Mouse (Mus musculus) kidney, embryonic 15.5 days (tissue): ENCODE results near the gene Rps8. TPM values are rescaled to one million over a fixed set of nuclear protein-coding genes. Genes with fewer than 3 reads are reported as not detected.

ENCODE experiments used
- ATAC-seq: fragments of 200-750 bp; cut with Nextera tagmentation; replicated peaks from 2 replicates; pipeline ENCODE4 v1.8.0; 2017; ENCODE audit warnings: moderate TSS enrichment; ENCODE audit not compliant: low FRiP score
- H3K27ac ChIP-seq: fragments of 300-500 bp; sonication (generic); 2 replicates; pipeline ENCODE4 v1.5.1; 2015; ENCODE audit warnings: mild to moderate bottlenecking, inconsistent platforms
- H3K27me3 ChIP-seq: fragments of 300-500 bp; sonication (generic); 2 replicates; pipeline ENCODE4 v1.6.1; 2015; ENCODE audit warnings: inconsistent platforms
- H3K36me3 ChIP-seq: fragments of 300-500 bp; sonication (generic); 2 replicates; pipeline ENCODE4 v1.6.1; 2015; ENCODE audit warnings: inconsistent platforms
- H3K4me1 ChIP-seq: fragments of 300-500 bp; sonication (generic); 2 replicates; pipeline ENCODE4 v1.6.1; 2015; ENCODE audit warnings: inconsistent platforms
- H3K4me2 ChIP-seq: fragments of 300-500 bp; sonication (generic); 2 replicates; pipeline ENCODE4 v1.6.1; 2015; ENCODE audit warnings: moderate library complexity, mild to moderate bottlenecking, inconsistent platforms
- H3K4me3 ChIP-seq: fragments of 300-500 bp; sonication (generic); replicated peaks from 2 replicates; pipeline ENCODE4 v1.5.1; 2015; ENCODE audit warnings: mild to moderate bottlenecking, inconsistent platforms
- H3K9ac ChIP-seq: fragments of 300-500 bp; sonication (generic); 2 replicates; pipeline ENCODE4 v1.6.1; 2015; ENCODE audit warnings: mild to moderate bottlenecking, inconsistent platforms
- H3K9me3 ChIP-seq: fragments of 300-500 bp; sonication (generic); replicated peaks from 2 replicates; pipeline ENCODE4 v1.6.1; 2016; ENCODE audit warnings: inconsistent platforms
- WGBS: fragments of 180-500 bp; shearing (Covaris S2); methylation state at CpG from one replicate; pipeline ENCODE4 v1.1.7; 2015; ENCODE audit warnings: mixed read lengths; 5-methylcytosine and 5-hydroxymethylcytosine counted together
- polyA plus RNA-seq: library from polyadenylated mRNA; unstranded; fragments of >200 nt; fragmentation: Nextera tagmentation; extraction: Ambion mirVana; gene quantifications from 2 replicates; pipeline ENCODE4 v1.2.1, GENCODE M21; 2015

Rps8 gene
- polyA plus RNA-seq, 1 experiment from 2014 or later = 1,027 TPM

DNA sequence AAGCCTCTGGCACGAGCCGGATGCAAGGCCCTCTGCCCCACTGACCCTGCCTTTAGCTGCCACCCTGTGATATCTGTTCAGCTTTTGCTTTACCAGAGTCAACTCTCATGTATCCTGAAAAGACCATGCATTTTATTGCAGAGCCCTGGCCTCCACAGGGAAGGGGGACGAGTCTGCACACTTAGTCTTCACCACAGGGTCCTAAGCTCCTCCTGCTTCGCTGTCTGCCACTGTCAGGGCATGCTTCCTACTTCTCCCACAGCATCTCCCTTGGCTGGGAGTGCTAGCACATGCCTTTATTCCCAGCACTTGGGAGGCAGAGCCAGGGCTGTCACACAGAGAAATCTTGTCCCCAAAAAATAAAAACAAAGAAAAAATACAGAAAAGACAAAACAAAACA is 5.1 kb upstream of the Rps8 start:
- Histone ChIP-seq H3K4me3 (no peak overlapping the region), H3K27me3 (no peaks in the 10 kb centered on the region), H3K4me2 (no peak overlapping the region), H3K4me1 (no peaks in the 10 kb centered on the region), H3K9me3 (no peaks in the 10 kb centered on the region), H3K9ac (no peak overlapping the region), H3K27ac (no peak overlapping the region), H3K36me3 (peaks cover 78% of the 10 kb centered on the region)
- ATAC-seq = no peak
- WGBS = 69% methylated on average over 4 of the region's 4 CpGs

DNA sequence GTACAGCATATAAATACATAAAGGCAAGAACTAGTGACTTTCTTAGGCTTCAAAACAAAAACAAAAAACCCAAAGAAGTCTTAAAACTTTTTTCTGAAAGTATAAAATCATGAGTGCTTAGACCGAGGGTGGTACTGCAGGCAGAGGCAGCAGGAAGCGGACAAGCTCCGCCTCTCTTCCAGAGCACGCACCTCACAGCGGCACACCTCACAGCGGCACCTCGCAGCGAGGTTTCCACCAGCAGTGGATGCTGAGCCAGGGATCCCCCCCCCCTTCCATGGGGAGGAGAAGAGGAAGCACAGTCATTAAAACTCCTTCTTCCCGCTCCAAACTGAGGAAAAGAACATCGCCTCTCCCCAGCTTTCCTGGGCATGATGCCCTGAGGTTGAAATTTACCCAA is 3.6 kb upstream of the Rps8 start:
- no peak overlapping the region for H3K9ac ChIP-seq
- no peak overlapping the region for H3K4me2 ChIP-seq
- no peak overlapping the region for H3K27ac ChIP-seq
- peaks cover 3% of the 10 kb centered on the region for H3K4me1 ChIP-seq
- no peak overlapping the region for H3K4me3 ChIP-seq
- ATAC-seq = no peak
- H3K27me3 ChIP-seq = no peaks in the 10 kb centered on the region
- WGBS = 84% methylated on average over 10 of the region's 10 CpGs
- no peaks in the 10 kb centered on the region for H3K9me3 ChIP-seq
- peaks cover 67% of the 10 kb centered on the region for H3K36me3 ChIP-seq

DNA sequence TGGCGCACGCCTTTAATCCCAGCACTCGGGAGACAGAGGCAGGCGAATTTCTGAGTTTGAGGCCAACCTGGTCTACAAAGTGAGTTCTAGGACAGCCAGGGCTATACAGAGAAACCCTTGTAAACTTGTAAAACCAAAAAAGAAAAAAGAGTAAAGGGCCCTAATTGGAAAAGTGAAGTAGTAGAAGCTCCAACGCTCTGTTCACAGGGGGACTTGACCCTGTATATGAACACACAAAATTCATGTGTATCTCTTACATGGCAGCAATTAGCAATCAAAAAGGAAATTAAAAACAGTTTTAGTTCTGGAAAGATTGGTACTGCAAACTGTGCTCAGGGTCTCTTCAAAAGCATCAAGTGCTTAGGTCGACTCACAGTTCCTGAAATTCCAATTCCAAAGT is 329 bp upstream of the Rps8 start:
- Histone ChIP-seq H3K27me3 (no peaks in the 10 kb centered on the region), H3K27ac (peak overlapping the region; percentile 95), H3K4me1 (peaks cover 26% of the 10 kb centered on the region), H3K4me2 (peak overlapping the region; percentile 80), H3K36me3 (peaks cover 65% of the 10 kb centered on the region), H3K9ac (peak overlapping the region; percentile 41; the same call in 1 of the 2 replicates), H3K4me3 (peak overlapping the region; percentile 96), H3K9me3 (no peaks in the 10 kb centered on the region)
- ATAC-seq = no peak
- WGBS = 29% methylated on average over 6 of the region's 6 CpGs

DNA sequence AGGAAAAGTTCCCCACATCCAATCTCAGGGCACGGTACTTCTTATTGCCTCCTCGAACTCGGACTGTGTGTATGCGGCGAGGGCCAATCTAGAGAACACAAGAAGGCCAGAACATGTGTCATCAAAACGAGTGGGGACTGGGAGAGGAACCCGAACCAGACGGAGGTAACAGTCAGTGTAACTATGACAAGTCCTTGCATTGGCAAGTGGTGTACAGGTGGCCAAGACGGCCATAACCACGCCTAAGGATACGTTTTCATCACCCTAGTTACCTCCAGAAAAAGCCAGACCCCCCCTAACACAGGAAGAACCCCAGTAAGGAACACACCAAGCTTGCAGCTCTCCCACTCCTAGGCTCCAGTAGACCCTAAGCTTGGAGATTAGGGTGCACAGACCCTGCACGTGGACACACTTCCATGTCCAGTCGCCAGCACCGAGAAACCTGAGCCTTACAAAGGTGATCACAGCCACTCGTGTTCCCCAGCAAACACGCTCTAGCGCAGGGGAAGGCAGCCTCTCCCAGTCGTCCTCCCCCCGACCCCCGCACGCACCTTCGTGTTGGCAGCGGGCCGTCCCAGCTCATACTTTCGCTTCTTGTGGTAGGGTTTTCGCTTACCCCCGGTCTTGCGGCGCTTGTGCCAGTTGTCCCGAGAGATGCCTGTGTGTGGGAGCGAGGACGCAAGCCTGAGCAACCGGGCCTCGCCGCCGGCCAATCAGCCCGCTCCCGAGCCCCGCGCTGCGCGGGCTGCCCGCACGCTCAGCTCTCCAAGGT is 837 bp downstream of the Rps8 start:
- 1% methylated on average over 44 of the region's 44 CpGs for WGBS
- Histone ChIP-seq H3K36me3 (peaks cover 65% of the 10 kb centered on the region), H3K4me2 (peak overlapping the region; percentile 80), H3K27me3 (no peaks in the 10 kb centered on the region), H3K9me3 (no peaks in the 10 kb centered on the region), H3K4me1 (peaks cover 26% of the 10 kb centered on the region), H3K9ac (peak overlapping the region; percentile 99), H3K27ac (peak overlapping the region; percentile 95), H3K4me3 (peak overlapping the region; percentile 96)
- ATAC-seq = peak; percentile 13; the same call in 1 of the 2 replicates

DNA sequence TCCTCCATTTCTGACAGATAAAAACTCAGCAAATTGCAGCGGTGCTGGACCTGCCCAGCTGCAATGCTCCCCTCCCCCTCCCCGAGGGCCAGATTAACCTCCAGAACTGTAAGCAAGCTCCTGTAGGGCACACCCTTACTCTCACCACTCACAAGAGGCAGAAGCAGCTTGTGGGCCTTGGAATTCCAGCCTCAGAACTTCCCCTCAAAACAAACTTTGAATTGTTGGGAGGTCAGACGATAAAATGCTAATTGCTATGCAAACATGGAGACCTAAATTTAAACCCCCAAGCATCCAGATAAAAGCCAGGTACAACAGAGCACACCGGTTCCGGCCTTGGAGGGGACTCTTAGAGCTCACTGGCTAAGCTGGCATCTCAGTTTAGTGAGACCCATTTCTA is 3.3 kb downstream of the Rps8 start:
- Histone ChIP-seq H3K9me3 (no peaks in the 10 kb centered on the region), H3K27me3 (no peaks in the 10 kb centered on the region), H3K4me3 (peak overlapping the region; percentile 5; the same call in 1 of the 2 replicates), H3K9ac (no peak overlapping the region), H3K36me3 (peaks cover 69% of the 10 kb centered on the region), H3K27ac (0 out of 2 replicates have a peak overlapping the region, but pooled peaks have one; percentile 3), H3K4me1 (peaks cover 26% of the 10 kb centered on the region), H3K4me2 (0 out of 2 replicates have a peak overlapping the region, but pooled peaks have one; percentile 80)
- 81% methylated on average over 5 of the region's 5 CpGs for WGBS
- no peak for ATAC-seq

DNA sequence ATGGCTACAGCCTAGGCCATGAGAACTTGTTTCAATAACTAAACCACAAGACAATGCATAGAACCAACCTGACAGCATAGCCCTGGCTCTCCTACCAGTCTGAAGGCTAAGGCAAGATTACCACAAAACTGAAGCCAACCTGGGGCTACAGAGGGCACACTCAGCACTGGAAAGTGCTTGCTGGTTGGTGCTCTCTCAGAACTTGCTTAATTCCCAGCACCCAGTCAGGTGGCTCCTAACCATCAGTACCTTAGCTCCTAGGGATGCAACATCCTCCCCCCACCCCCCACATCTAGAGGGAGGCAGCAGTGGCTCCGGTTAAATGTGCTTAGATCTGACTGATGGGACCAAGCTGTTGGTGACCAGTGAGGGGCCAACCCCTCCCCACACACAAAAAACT is 4.6 kb downstream of the Rps8 start:
- 44% methylated on average over 1 of the region's 1 CpGs for WGBS
- H3K9me3 ChIP-seq = no peaks in the 10 kb centered on the region
- peaks cover 69% of the 10 kb centered on the region for H3K36me3 ChIP-seq
- H3K27ac ChIP-seq = no peak overlapping the region
- H3K4me1 ChIP-seq = peaks cover 26% of the 10 kb centered on the region
- H3K27me3 ChIP-seq = no peaks in the 10 kb centered on the region
- ATAC-seq = no peak
- H3K4me3 ChIP-seq = no peak overlapping the region
- H3K4me2 ChIP-seq = no peak overlapping the region
- H3K9ac ChIP-seq = no peak overlapping the region

DNA sequence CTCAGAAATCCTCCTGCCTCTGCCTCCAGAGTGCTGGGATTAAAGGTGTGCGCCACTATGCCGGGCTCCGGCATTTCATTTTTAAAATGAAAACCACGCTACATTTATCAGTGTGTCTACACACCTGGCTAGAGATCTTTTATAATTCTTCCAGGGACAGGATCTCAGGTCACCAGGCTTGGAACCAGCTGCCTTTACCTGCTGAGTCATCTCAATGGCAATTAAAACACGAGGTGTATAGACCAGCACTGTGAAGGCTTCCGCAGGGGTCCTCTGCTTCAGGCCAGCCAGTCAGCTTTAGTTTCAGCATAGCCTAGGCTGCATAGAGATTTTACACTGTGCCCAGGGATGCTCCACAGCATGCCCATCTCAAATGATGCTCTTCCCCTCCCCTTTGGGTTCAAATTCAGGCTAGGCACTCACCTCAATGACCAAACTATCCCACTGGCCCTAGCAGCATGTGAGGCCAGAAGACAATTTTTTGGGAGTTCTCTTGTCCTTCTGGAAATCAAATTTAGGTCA is 5.8 kb downstream of the Rps8 start:
- H3K9me3 ChIP-seq = no peaks in the 10 kb centered on the region
- H3K27ac ChIP-seq = no peak overlapping the region
- no peak for ATAC-seq

DNA sequence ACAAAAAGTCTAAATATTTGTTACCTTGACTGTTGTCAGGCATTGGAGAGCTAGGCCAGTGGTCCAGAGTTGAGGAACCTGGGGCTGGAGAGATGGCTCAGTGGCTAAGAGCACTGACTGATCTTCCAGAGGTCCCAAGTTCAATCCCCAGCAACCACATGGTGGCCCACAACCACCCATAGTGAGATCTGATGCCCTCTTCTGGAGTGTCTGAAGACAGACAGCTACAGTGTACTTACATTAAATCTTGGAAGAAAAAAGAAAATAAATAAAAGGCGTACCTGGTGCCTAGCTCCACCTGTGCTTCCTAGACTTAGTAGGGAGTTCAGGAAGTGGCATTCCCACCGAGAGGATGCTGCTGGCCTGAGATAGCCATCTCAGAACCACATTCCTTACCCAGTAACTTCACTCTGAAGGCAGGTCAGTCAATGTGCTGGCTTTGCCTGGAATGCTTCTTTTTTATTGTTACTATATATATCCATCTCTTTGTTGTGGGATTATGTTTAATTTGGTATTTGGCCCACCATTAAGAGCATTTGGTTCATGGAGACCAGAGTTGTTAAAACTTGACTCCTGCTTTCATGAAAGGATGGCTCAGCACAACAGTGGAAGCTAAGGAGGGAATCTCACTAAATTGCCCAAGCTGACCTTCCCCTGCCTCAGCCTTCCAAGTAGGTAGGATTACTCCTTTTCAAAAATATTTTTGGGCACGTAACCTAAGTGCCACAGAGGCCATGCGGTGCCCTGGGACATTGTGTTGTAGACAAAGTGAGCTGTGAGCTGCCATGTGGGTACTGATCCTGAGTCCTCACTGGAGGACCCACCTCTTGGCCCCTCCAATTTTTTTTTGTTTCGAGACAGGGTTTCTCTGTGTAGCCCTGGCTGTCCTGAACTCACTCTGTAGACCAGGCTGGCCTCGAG is 6.5 kb downstream of the Rps8 start:
- Histone ChIP-seq H3K27me3 (no peaks in the 10 kb centered on the region), H3K36me3 (peaks cover 64% of the 10 kb centered on the region), H3K9me3 (no peaks in the 10 kb centered on the region), H3K4me1 (peaks cover 22% of the 10 kb centered on the region), H3K4me2 (no peak overlapping the region), H3K4me3 (no peak overlapping the region), H3K27ac (0 out of 2 replicates have a peak overlapping the region, but pooled peaks have one; percentile 42), H3K9ac (no peak overlapping the region)
- no peak; the same call in 1 of the 2 replicates for ATAC-seq
- 75% methylated on average over 6 of the region's 6 CpGs for WGBS

More for the DNA sequence above, 5.8 kb downstream of the Rps8 start:
- WGBS = 91% methylated on average over 6 of the region's 6 CpGs
- H3K27me3 ChIP-seq = no peaks in the 10 kb centered on the region
- peaks cover 69% of the 10 kb centered on the region for H3K36me3 ChIP-seq
- H3K9ac ChIP-seq = no peak overlapping the region
- no peak overlapping the region for H3K4me3 ChIP-seq
- H3K4me2 ChIP-seq = no peak overlapping the region
- peaks cover 26% of the 10 kb centered on the region for H3K4me1 ChIP-seq

DNA sequence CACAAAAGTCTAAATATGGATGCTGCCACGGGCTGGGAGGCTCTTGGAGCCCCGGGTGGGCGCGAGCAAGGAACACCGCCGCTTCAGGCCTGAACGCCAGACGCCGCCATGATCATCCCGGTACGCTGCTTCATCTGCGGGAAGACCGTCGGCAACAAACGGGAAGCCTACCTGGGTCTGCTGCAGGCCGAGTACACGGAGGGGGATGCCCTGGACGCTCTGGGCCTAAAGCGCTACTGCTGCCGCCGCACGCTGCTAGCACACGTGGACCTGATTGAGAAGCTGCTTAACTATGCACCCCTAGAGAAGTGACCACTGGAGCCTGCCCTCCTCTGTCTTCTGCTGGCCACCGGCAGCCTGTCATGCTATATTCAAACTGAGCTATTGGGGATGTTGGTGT is 7.2 kb downstream of the Rps8 start:
- 0 out of 2 replicates have a peak, but pooled peaks have one; percentile 19 for ATAC-seq
- Histone ChIP-seq H3K36me3 (peaks cover 57% of the 10 kb centered on the region), H3K9me3 (no peaks in the 10 kb centered on the region), H3K9ac (no peak overlapping the region), H3K4me3 (no peak overlapping the region), H3K4me1 (peaks cover 15% of the 10 kb centered on the region), H3K27ac (0 out of 2 replicates have a peak overlapping the region, but pooled peaks have one; percentile 42), H3K27me3 (no peaks in the 10 kb centered on the region), H3K4me2 (no peak overlapping the region)
- 73% methylated on average over 24 of the region's 24 CpGs for WGBS

DNA sequence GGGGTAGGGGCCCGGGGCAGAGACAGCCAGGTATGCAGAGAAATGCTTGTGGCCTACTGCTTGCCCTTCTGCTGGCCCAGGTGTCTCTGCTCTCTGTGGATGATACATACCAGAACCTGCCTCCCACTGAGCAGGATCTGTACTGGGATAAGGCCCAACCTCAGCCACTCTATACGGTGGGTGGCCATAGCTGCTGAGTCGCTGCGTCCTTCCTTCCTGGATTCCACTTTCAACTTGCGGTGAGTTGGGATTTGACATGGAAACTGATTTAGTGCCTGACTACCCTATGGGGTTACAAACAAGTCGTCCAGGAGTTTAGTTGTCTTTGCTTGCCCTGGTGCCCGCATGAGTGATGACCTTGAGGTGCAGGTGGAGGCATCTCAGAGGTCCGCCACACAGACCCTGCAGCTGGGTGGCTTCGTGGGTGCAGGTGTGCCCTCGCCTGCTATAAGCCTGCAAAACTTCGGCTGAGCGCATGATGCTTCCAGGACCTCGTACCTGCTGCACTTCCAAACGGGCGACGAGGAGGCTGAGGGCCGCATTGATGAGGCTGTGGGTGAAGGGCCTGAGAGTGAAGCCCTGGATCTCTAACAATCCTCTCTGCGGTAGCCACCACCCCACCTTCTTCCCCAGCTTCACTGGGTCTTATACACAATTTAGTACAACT is 7.9 kb downstream of the Rps8 start:
- H3K27me3 ChIP-seq = no peaks in the 10 kb centered on the region
- no peak overlapping the region for H3K4me2 ChIP-seq
- WGBS = 69% methylated on average over 18 of the region's 18 CpGs
- H3K4me3 ChIP-seq = no peak overlapping the region
- no peak overlapping the region for H3K9ac ChIP-seq
- peaks cover 50% of the 10 kb centered on the region for H3K36me3 ChIP-seq
- peaks cover 9% of the 10 kb centered on the region for H3K4me1 ChIP-seq
- peak overlapping the region; percentile 42; the same call in 1 of the 2 replicates for H3K27ac ChIP-seq
- ATAC-seq = no peak
- H3K9me3 ChIP-seq = no peaks in the 10 kb centered on the region

DNA sequence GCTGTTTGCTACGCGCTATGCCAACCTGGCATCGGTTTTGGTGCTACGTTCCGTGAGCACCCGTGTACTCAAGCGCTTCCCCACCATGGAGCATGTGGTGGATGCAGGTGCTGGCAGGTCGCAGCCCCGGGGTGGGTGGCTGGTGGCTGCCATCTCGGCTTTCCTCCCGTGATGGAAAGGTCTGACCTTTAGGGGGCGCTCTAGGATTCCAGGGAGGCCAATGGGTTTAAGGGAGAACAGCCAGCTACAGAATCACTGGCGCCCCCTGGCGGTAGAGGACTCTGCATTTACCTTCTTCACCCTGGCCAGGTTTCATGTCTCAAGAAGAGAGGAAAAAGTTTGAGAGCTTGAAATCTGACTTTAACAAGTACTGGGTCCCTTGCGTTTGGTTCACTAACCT is 9.9 kb downstream of the Rps8 start:
- no peak overlapping the region for H3K27ac ChIP-seq
- H3K9me3 ChIP-seq = no peaks in the 10 kb centered on the region
- H3K27me3 ChIP-seq = no peaks in the 10 kb centered on the region
- ATAC-seq = no peak
- no peak overlapping the region for H3K9ac ChIP-seq
- H3K4me2 ChIP-seq = no peak overlapping the region
- no peak overlapping the region for H3K4me3 ChIP-seq
- peaks cover 32% of the 10 kb centered on the region for H3K36me3 ChIP-seq
- H3K4me1 ChIP-seq = peaks cover 4% of the 10 kb centered on the region
- WGBS = 34% methylated on average over 15 of the region's 15 CpGs
